Mouse (Mus musculus) heart, postnatal 0 days (tissue): ENCODE results near the gene Terb2.

Source experiments
- CTCF ChIP-seq: IDR thresholded peaks from 2 replicates; pipeline ENCODE4 v1.5.1; 2016; ENCODE audit warnings: antibody characterized with exemption, control low read depth, low read depth
- EP300 ChIP-seq: IDR thresholded peaks from 2 replicates; pipeline ENCODE4 v1.6.1; 2016; ENCODE audit warnings: antibody characterized with exemption, low read depth

GRCm38 (mm10) chr2:122221798-122222197 is 35.7 kb downstream of the Terb2 start:
- TF ChIP-seq EP300: no peak
- no peak for TF ChIP-seq CTCF
